Mouse (Mus musculus) embryonic facial prominence, embryonic 10.5 days (tissue): ENCODE measurements around the gene Clec10a. TPM values are rescaled to one million over a fixed set of nuclear protein-coding genes. Genes with fewer than 3 reads are reported as not detected.
"Not testable (repeated sequence)": the region's sequence is repeated elsewhere in the genome, so short reads cannot be mapped to it uniquely, and the experiment has no call there.

Experiments used
- DNase-seq: peaks from one replicate; pipeline ENCODE4 v3.0.0-alpha.2; 2017; ENCODE audit warnings: low spot score
- H3K27ac ChIP-seq: fragments of 300-500 bp; sonication (generic); replicated peaks from 2 replicates; pipeline ENCODE4 v1.5.1; 2016; ENCODE audit warnings: mild to moderate bottlenecking
- H3K27me3 ChIP-seq: fragments of 300-500 bp; sonication (generic); replicated peaks from 2 replicates; pipeline ENCODE4 v1.6.1; 2016; ENCODE audit warnings: low read depth, mild to moderate bottlenecking; ENCODE audit not compliant: poor library complexity, severe bottlenecking
- H3K36me3 ChIP-seq: fragments of 300-500 bp; sonication (generic); replicated peaks from 2 replicates; pipeline ENCODE4 v1.6.1; 2016; ENCODE audit warnings: mild to moderate bottlenecking, moderate library complexity
- H3K4me1 ChIP-seq: fragments of 300-500 bp; sonication (generic); 2 replicates; pipeline ENCODE4 v1.6.1; 2016
- H3K4me3 ChIP-seq: fragments of 300-500 bp; sonication (generic); 2 replicates; pipeline ENCODE4 v1.5.1; 2016; ENCODE audit warnings: mild to moderate bottlenecking, moderate library complexity
- H3K9me3 ChIP-seq: fragments of 300-500 bp; sonication (generic); 2 replicates; pipeline ENCODE4 v1.6.1; 2016; ENCODE audit warnings: mild to moderate bottlenecking
- WGBS: fragments of 180-500 bp; shearing (Covaris S2); methylation state at CpG from one replicate; pipeline ENCODE4 v1.1.7; 2016; 5-methylcytosine and 5-hydroxymethylcytosine counted together
- polyA plus RNA-seq: library from polyadenylated mRNA; unstranded; fragments of >200 nt; fragmentation: Nextera tagmentation; extraction: Ambion mirVana; gene quantifications from 2 replicates; pipeline ENCODE4 v1.2.1, GENCODE M21; 2016

Clec10a gene
- polyA plus RNA-seq, 1 experiment from 2014 or later, result 0.26 TPM

GRCm38 (mm10) chr11:70169471-70169870, 13.5 kb downstream of the Clec10a start:
- not testable (repeated sequence) for H3K4me3 ChIP-seq, H3K27me3 ChIP-seq, DNase-seq, H3K9me3 ChIP-seq, H3K27ac ChIP-seq, H3K36me3 ChIP-seq
- peaks cover 11% of the 10 kb centered on the region for H3K4me1 ChIP-seq
- WGBS, result 90% methylated on average over 7 of the region's 7 CpGs

GRCm38 (mm10) chr11:70170291-70170690, 14.3 kb downstream of the Clec10a start:
- Histone ChIP-seq H3K9me3 (no peaks in the 10 kb centered on the region), H3K4me1 (peaks cover 11% of the 10 kb centered on the region), H3K27ac (no peak overlapping the region), H3K27me3 (no peaks in the 10 kb centered on the region), H3K36me3 (no peaks in the 10 kb centered on the region), H3K4me3 (no peak overlapping the region)
- no peak for DNase-seq
- 82% methylated on average over 7 of the region's 7 CpGs for WGBS

GRCm38 (mm10) chr11:70171181-70171580, 15.2 kb downstream of the Clec10a start:
- no peak for DNase-seq
- 81% methylated on average over 7 of the region's 7 CpGs for WGBS
- Histone ChIP-seq H3K4me3 (no peak overlapping the region), H3K9me3 (no peaks in the 10 kb centered on the region), H3K27ac (no peak overlapping the region), H3K4me1 (peaks cover 11% of the 10 kb centered on the region), H3K27me3 (no peaks in the 10 kb centered on the region), H3K36me3 (no peaks in the 10 kb centered on the region)

- no peak for DNase-seq
- no peaks in the 10 kb centered on the region for H3K27me3 ChIP-seq
- no peak overlapping the region for H3K4me3 ChIP-seq
- H3K4me1 ChIP-seq, result peaks cover 11% of the 10 kb centered on the region
- H3K9me3 ChIP-seq, result no peaks in the 10 kb centered on the region
- no peaks in the 10 kb centered on the region for H3K36me3 ChIP-seq
- no peak overlapping the region for H3K27ac ChIP-seq
- WGBS, result 51% methylated on average over 3 of the region's 3 CpGs
These were observed 15.8 kb downstream of the Clec10a start for GRCm38 (mm10) chr11:70171847-70172246.

GRCm38 (mm10) chr11:70172298-70172697, 16.3 kb downstream of the Clec10a start:
- H3K4me3 ChIP-seq, result no peak overlapping the region
- no peaks in the 10 kb centered on the region for H3K9me3 ChIP-seq
- peaks cover 11% of the 10 kb centered on the region for H3K4me1 ChIP-seq
- WGBS, result 50% methylated on average over 5 of the region's 5 CpGs
- H3K36me3 ChIP-seq, result no peaks in the 10 kb centered on the region
- H3K27me3 ChIP-seq, result no peaks in the 10 kb centered on the region
- DNase-seq, result no peak
- H3K27ac ChIP-seq, result no peak overlapping the region

GRCm38 (mm10) chr11:70174491-70174890, 18.5 kb downstream of the Clec10a start:
- no peaks in the 10 kb centered on the region for H3K27me3 ChIP-seq
- H3K36me3 ChIP-seq, result no peaks in the 10 kb centered on the region
- no peaks in the 10 kb centered on the region for H3K4me1 ChIP-seq
- DNase-seq, result no peak
- 83% methylated on average over 4 of the region's 4 CpGs for WGBS
- no peak overlapping the region for H3K4me3 ChIP-seq
- no peaks in the 10 kb centered on the region for H3K9me3 ChIP-seq
- no peak overlapping the region for H3K27ac ChIP-seq

GRCm38 (mm10) chr11:70177647-70178046, 21.6 kb downstream of the Clec10a start:
- no peak for DNase-seq
- H3K4me3 ChIP-seq, result no peak overlapping the region
- H3K27me3 ChIP-seq, result no peaks in the 10 kb centered on the region
- no peaks in the 10 kb centered on the region for H3K36me3 ChIP-seq
- no peaks in the 10 kb centered on the region for H3K9me3 ChIP-seq
- WGBS, result 73% methylated on average over 8 of the region's 8 CpGs
- H3K4me1 ChIP-seq, result no peaks in the 10 kb centered on the region
- no peak overlapping the region for H3K27ac ChIP-seq

- Histone ChIP-seq H3K27ac (no peak overlapping the region), H3K27me3 (no peaks in the 10 kb centered on the region), H3K4me3 (no peak overlapping the region), H3K36me3 (no peaks in the 10 kb centered on the region), H3K4me1 (no peaks in the 10 kb centered on the region), H3K9me3 (no peaks in the 10 kb centered on the region)
- 89% methylated on average over 11 of the region's 11 CpGs for WGBS
- DNase-seq, result no peak
These were observed 22.3 kb downstream of the Clec10a start for GRCm38 (mm10) chr11:70178311-70178710.

GRCm38 (mm10) chr11:70178756-70179155, 22.8 kb downstream of the Clec10a start:
- H3K27ac ChIP-seq, result no peak overlapping the region
- no peak overlapping the region for H3K4me3 ChIP-seq
- H3K36me3 ChIP-seq, result no peaks in the 10 kb centered on the region
- no peak for DNase-seq
- WGBS, result 81% methylated on average over 11 of the region's 11 CpGs
- H3K4me1 ChIP-seq, result no peaks in the 10 kb centered on the region
- no peaks in the 10 kb centered on the region for H3K9me3 ChIP-seq
- no peaks in the 10 kb centered on the region for H3K27me3 ChIP-seq

- Histone ChIP-seq H3K36me3 (no peaks in the 10 kb centered on the region), H3K9me3 (no peaks in the 10 kb centered on the region), H3K27me3 (no peaks in the 10 kb centered on the region), H3K27ac (no peak overlapping the region), H3K4me3 (no peak overlapping the region), H3K4me1 (no peaks in the 10 kb centered on the region)
- 39% methylated on average over 14 of the region's 14 CpGs for WGBS
- DNase-seq, result peak; percentile 35
These were observed 23.4 kb downstream of the Clec10a start for GRCm38 (mm10) chr11:70179401-70179800.

- Histone ChIP-seq H3K9me3 (no peaks in the 10 kb centered on the region), H3K4me3 (no peak overlapping the region), H3K27ac (no peak overlapping the region), H3K4me1 (no peaks in the 10 kb centered on the region), H3K27me3 (no peaks in the 10 kb centered on the region), H3K36me3 (no peaks in the 10 kb centered on the region)
- no peak for DNase-seq
- WGBS, result 95% methylated on average over 4 of the region's 4 CpGs
These were observed 24.5 kb downstream of the Clec10a start for GRCm38 (mm10) chr11:70180496-70180895.

GRCm38 (mm10) chr11:70185120-70185519, 29.1 kb downstream of the Clec10a start:
- Histone ChIP-seq H3K27me3 (no peaks in the 10 kb centered on the region), H3K4me3 (no peak overlapping the region), H3K27ac (no peak overlapping the region), H3K4me1 (no peaks in the 10 kb centered on the region), H3K9me3 (no peaks in the 10 kb centered on the region), H3K36me3 (no peaks in the 10 kb centered on the region)
- WGBS, result 77% methylated on average over 7 of the region's 7 CpGs
- DNase-seq, result no peak

GRCm38 (mm10) chr11:70189319-70190134, 33.5 kb downstream of the Clec10a start:
- WGBS, result 89% methylated on average over 28 of the region's 28 CpGs
- Histone ChIP-seq H3K4me3 (no peak overlapping the region), H3K36me3 (no peaks in the 10 kb centered on the region), H3K27me3 (no peaks in the 10 kb centered on the region), H3K9me3 (no peaks in the 10 kb centered on the region), H3K27ac (no peak overlapping the region), H3K4me1 (no peaks in the 10 kb centered on the region)
- DNase-seq, result no peak
